Mouse (Mus musculus) kidney, adult 2 months (tissue): Measurements from ENCODE around the gene Sirt2.

ENCODE experiments used
- CTCF ChIP-seq: fragments of 200-500 bp; conservative IDR thresholded peaks from 2 replicates; pipeline ENCODE4 v1.5.1; 2011; ENCODE audit warnings: low read depth, mild to moderate bottlenecking, control low read depth, low read length, moderate library complexity, mixed read lengths; ENCODE audit not compliant: insufficient read depth, insufficient read length
- POLR2A ChIP-seq: fragments of 200-500 bp; IDR thresholded peaks from one replicate; pipeline ENCODE4 v1.6.1; 2011; ENCODE audit warnings: low read depth, low read length, control low read depth

- TF ChIP-seq CTCF: no peak
- TF ChIP-seq POLR2A: no peak
Measured at GRCm38 (mm10) chr7:28806869-28807268, 40.3 kb downstream of the Sirt2 start.
